Comparison of ENCODE assay signal across 7 mouse cellular contexts in the genomic region with DNA sequence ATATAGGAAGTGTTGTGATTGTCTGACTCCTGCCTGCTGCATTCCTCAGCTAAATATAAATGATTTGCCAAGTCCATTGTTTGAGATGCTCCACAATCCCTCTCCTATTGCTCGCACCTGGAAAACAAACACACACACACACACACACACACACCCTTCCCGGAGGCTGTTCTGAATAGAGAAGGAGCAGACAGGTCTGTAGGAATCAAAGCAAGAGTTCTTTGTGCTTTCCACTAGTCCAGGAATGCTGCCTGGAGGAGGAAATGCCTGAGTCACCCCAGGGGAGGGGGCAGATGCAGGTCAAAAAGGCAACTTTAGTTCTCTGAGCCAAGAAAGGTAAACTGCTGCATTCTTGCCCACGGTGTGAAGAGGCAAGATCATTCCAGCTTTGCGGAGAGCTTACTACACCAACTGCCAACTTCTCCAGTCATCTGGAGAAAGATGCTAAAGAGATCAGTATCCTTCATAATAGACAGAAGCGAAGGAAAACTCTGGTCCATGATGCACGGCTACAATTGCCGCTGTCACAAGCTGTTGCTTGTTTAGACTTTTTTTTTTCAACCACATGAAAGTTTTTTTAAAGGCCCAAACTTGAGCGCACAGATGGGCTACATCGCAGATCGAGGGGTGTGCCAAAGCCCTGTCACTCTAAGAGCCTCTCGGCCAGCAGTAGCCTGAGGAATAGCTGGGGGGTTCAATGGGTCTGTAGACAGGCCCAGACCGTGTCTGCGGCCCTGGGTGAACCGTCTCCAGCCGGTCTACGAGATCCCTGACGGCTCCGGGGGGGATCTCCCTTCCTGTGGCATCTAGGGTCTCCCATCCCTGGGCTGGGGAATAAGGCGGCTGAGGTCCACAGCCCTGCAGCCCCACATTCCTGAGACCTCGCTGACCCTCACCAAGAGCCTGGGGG. TPM values are rescaled to one million over a fixed set of nuclear protein-coding genes. Genes with fewer than 3 reads are reported as not detected.
DNase-seq lines count a peak whose midpoint lies in the region; ATAC-seq and TF ChIP-seq lines count a peak whose summit lies in the region.

No protein-coding gene starts in this region.

- peak overlapping the region; percentile 98 for H3K4me2 ChIP-seq in midbrain, embryonic 16.5 days (ENCODE audit: low read length)

- peak; percentile 41 for ATAC-seq in midbrain, embryonic 16.5 days

- no peaks in the 10 kb centered on the region for H3K36me3 ChIP-seq in testis, adult 2 months (ENCODE audit: control insufficient read depth, insufficient read depth, low read length)
- H3K36me3 ChIP-seq in embryonic facial prominence, embryonic 10.5 days (replicated peaks): peaks cover 6% of the 10 kb centered on the region; the same call in 1 of the 2 replicates
- H3K36me3 ChIP-seq in midbrain, embryonic 16.5 days (ENCODE audit: control insufficient read depth, insufficient read depth, low read length): no peaks in the 10 kb centered on the region

- no peak overlapping the region for H3K27ac ChIP-seq in testis, adult 2 months (ENCODE audit: control insufficient read depth, insufficient read depth, low read depth, low read length)
- H3K27ac ChIP-seq in embryonic facial prominence, embryonic 10.5 days (replicated peaks): peak overlapping the region; percentile 91
- H3K27ac ChIP-seq in midbrain, embryonic 16.5 days (ENCODE audit: low read length): peak overlapping the region; percentile 28

- TF ChIP-seq POLR2A in testis, adult 2 months (IDR thresholded peaks at IDR 0.05; ENCODE audit: control insufficient read depth, low read depth, low read length): no peak

- H3K9me3 ChIP-seq in embryonic facial prominence, embryonic 10.5 days: no peaks in the 10 kb centered on the region
- no peaks in the 10 kb centered on the region for H3K9me3 ChIP-seq in midbrain, embryonic 16.5 days (replicated peaks; ENCODE audit: control insufficient read depth, low read length, poor library complexity, severe bottlenecking)

- peak overlapping the region; percentile 77 for H3K9ac ChIP-seq in midbrain, embryonic 16.5 days (ENCODE audit: low read depth, low read length)

- no peak for TF ChIP-seq CTCF in testis, adult 2 months (IDR thresholded peaks at IDR 0.05; ENCODE audit: control insufficient read depth, insufficient read depth, insufficient replicate concordance, low read depth, low read length)

- no peak for DNase-seq in testis, postnatal 14 days (ENCODE audit: low spot score)
- peak; percentile 45 for DNase-seq in embryonic facial prominence, embryonic 10.5 days (ENCODE audit: low spot score)
- peak; percentile 66 to 76 for DNase-seq in heart, postnatal 14 days
- DNase-seq in kidney, postnatal 4 days: peak; percentile 85 to 88
- DNase-seq in right cerebral cortex, adult 18-20 months: no peak

- intact Hi-C loops in heart, postnatal 14 days (cut with DNase I): loop anchor here (2.0 kb wide), 1 partner anchor 40 kb away; no protein-coding TSS in a partner anchor

- 1% methylated on average over 20 of the region's 20 CpGs for WGBS in embryonic facial prominence, embryonic 10.5 days
- 4% methylated on average over 20 of the region's 20 CpGs for WGBS in midbrain, embryonic 16.5 days

- peak overlapping the region; percentile 61 for H3K4me3 ChIP-seq in testis, adult 2 months (ENCODE audit: control insufficient read depth, low read depth, low read length)
- H3K4me3 ChIP-seq in embryonic facial prominence, embryonic 10.5 days: peak overlapping the region; percentile 74
- peak overlapping the region; percentile 70 for H3K4me3 ChIP-seq in midbrain, embryonic 16.5 days (ENCODE audit: low read depth, low read length)

- peaks cover 6% of the 10 kb centered on the region for H3K4me1 ChIP-seq in testis, adult 2 months (ENCODE audit: control insufficient read depth, insufficient read depth, low read length)
- H3K4me1 ChIP-seq in embryonic facial prominence, embryonic 10.5 days: peaks cover 32% of the 10 kb centered on the region
- peaks cover 8% of the 10 kb centered on the region; the same call in 1 of the 2 replicates for H3K4me1 ChIP-seq in midbrain, embryonic 16.5 days (ENCODE audit: control insufficient read depth, insufficient read depth, low read length)

- no peaks in the 10 kb centered on the region for H3K27me3 ChIP-seq in testis, adult 2 months (ENCODE audit: control insufficient read depth, insufficient read depth, low read length)
- H3K27me3 ChIP-seq in embryonic facial prominence, embryonic 10.5 days (replicated peaks; ENCODE audit: low read depth, poor library complexity, severe bottlenecking): peaks cover 10% of the 10 kb centered on the region
- H3K27me3 ChIP-seq in midbrain, embryonic 16.5 days (ENCODE audit: control insufficient read depth, insufficient read depth, low read depth, low read length): no peaks in the 10 kb centered on the region

RNA-seq across cellular contexts. Expression of gene Tspan9, which starts 0.8 kb away (rescaled TPM):
- polyA plus RNA-seq in testis, adult 2 months (2012; rRNA removed): 3.5 and 4.3 TPM in 2 replicates
- polyA plus RNA-seq in embryonic facial prominence, embryonic 10.5 days (2016; fragmentation: Nextera tagmentation; extraction: Ambion mirVana): 69.3 and 69.7 TPM in 2 replicates
- total RNA-seq in heart, postnatal 14 days (2021): 100 to 1,000 TPM; 105 to 126 TPM
- polyA plus RNA-seq in midbrain, embryonic 16.5 days (2015; fragmentation: Nextera tagmentation; extraction: Ambion mirVana): 43.2 and 46.3 TPM in 2 replicates

Comparison
In these comparisons a context has a peak if more than half of its experiments do, and no peak if none do; other contexts are left out.
1. DNase-seq: peak in embryonic facial prominence, embryonic 10.5 days (single experiment), heart, postnatal 14 days (2 of 2) and kidney, postnatal 4 days (2 of 2); none in testis, postnatal 14 days (single experiment) and right cerebral cortex, adult 18-20 months (single experiment).
2. Peak in every context shown above with its lines, with median percentiles within 50 percentile points of each other: H3K4me3 ChIP-seq.